Mouse (Mus musculus) heart, embryonic 14.5 days (tissue): ENCODE measurements around the gene Vasp. TPM values are rescaled to one million over a fixed set of nuclear protein-coding genes. Genes with fewer than 3 reads are reported as not detected.
A peak's percentile ranks its signal among the peaks of the same experiment; 100 is the strongest.

Experiments used
- ATAC-seq: fragments of 200-750 bp; cut with Nextera tagmentation; 2 replicates; pipeline ENCODE4 v1.8.0; 2017; ENCODE audit warnings: low read depth, moderate TSS enrichment; ENCODE audit not compliant: insufficient number of reproducible peaks, insufficient read depth, low FRiP score
- H3K27ac ChIP-seq, 2 experiments: fragments of 200-500 bp in 1 of 2; fragments of 300-500 bp in 1 of 2; sonication (generic) in 1 of 2; replicated peaks in 1 of 2; 2 replicates each; pipeline ENCODE4 v1.5.1; 2012 to 2014; ENCODE audit warnings: low read depth in 2 of 2, low read length in 2 of 2, control low read depth in 1 of 2, mild to moderate bottlenecking in 1 of 2, mixed read lengths in 1 of 2; ENCODE audit not compliant: control insufficient read depth in 1 of 2, insufficient read depth in 1 of 2
- H3K27me3 ChIP-seq: fragments of 300-500 bp; sonication (generic); 2 replicates; pipeline ENCODE4 v1.6.1; 2014; ENCODE audit warnings: mild to moderate bottlenecking, low read length, control low read depth; ENCODE audit not compliant: control insufficient read depth, insufficient read depth
- H3K36me3 ChIP-seq: fragments of 300-500 bp; sonication (generic); 2 replicates; pipeline ENCODE4 v1.6.1; 2014; ENCODE audit warnings: mild to moderate bottlenecking, control low read depth, low read length, mixed read lengths; ENCODE audit not compliant: control insufficient read depth, insufficient read depth
- H3K4me1 ChIP-seq, 2 experiments: fragments of 200-500 bp in 1 of 2; fragments of 300-500 bp in 1 of 2; sonication (generic) in 1 of 2; 2 replicates each; pipeline ENCODE4 v1.6.1; 2012 to 2014; ENCODE audit warnings: low read length in 2 of 2, control low read depth in 1 of 2, mixed read lengths in 1 of 2; ENCODE audit not compliant: control insufficient read depth in 2 of 2, insufficient read depth in 2 of 2
- H3K4me2 ChIP-seq: fragments of 300-500 bp; sonication (generic); 2 replicates; pipeline ENCODE4 v1.6.1; 2014; ENCODE audit warnings: mild to moderate bottlenecking, low read length
- H3K4me3 ChIP-seq, 2 experiments: fragments of 200-500 bp in 1 of 2; fragments of 300-500 bp in 1 of 2; sonication (generic) in 1 of 2; 2 replicates each; pipeline ENCODE4 v1.5.1; 2012 to 2014; ENCODE audit warnings: low read length in 2 of 2, mild to moderate bottlenecking in 2 of 2, control low read depth in 1 of 2, low read depth in 1 of 2, moderate library complexity in 1 of 2; ENCODE audit not compliant: control insufficient read depth in 1 of 2, insufficient read depth in 1 of 2
- H3K9ac ChIP-seq: fragments of 300-500 bp; sonication (generic); 2 replicates; pipeline ENCODE4 v1.6.1; 2014; ENCODE audit warnings: mild to moderate bottlenecking, low read length
- H3K9me3 ChIP-seq: fragments of 300-500 bp; sonication (generic); 2 replicates; pipeline ENCODE4 v1.6.1; 2016; ENCODE audit warnings: low read length, control low read depth; ENCODE audit not compliant: control insufficient read depth
- WGBS: fragments of 180-500 bp; shearing (Covaris S2); extraction: QIAGEN DNeasy Blood & Tissue Kit; methylation state at CpG from one replicate; pipeline ENCODE4 v1.1.7; 2014; 5-methylcytosine and 5-hydroxymethylcytosine counted together
- polyA plus RNA-seq: library from polyadenylated mRNA; unstranded; fragments of >200 nt; fragmentation: Nextera tagmentation; extraction: Ambion mirVana; gene quantifications from 2 replicates; pipeline ENCODE4 v1.2.1, GENCODE M21; 2014

The Vasp gene
- 66.1 and 68.9 TPM in 2 replicates for polyA plus RNA-seq

DNA sequence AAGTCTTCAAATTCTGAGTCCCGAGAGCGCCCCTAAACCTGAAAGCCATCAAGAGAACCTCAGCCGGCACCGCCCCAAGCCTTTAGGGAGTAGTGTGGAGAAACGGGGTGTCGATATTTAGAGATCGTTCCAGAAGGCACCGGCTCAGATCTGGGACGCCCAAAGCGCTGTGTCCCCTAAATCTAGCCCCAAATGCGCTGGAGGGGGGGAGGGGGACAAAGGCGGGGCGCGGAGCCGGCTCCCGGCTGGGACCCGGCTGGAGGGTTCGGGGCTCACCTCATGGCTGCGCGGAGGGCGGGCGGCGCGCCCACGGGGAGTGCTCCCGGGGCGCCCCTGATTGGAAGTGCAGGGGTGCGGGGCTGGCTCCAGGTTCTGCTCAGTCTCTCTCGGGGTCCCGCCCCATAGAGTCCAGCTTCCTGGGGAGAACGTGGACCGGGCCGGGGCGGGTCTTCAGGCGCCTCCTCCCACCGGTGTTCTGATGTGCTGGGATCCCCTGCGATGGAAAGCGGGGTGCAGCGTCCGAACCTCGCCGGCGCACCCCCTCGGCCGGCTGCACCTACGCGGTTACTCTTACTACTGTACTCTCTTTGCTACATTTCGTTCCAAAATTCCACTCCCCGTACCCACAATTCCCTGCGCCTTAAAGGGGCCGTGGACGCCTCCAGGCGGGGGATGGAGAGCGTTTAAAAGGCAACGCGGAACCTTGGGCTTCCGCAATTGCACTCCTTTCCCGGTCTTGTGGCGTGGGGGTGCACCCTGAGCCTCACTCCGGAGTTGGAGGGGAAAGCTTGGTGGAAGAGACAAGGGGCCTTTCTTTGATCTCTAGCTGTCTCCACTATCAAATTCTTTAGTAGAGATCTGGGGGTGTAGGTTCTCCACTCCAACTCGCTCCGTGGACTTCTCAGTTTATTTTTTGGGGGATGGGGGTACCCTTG, at the start of gene Vasp:
Gene Vasp, minus strand, starts transcription at position 580 of the 935 bp plus-strand sequence.
- peak; percentile 60 for ATAC-seq
- under 1% methylated on average over 61 of the region's 62 CpGs for WGBS

DNA sequence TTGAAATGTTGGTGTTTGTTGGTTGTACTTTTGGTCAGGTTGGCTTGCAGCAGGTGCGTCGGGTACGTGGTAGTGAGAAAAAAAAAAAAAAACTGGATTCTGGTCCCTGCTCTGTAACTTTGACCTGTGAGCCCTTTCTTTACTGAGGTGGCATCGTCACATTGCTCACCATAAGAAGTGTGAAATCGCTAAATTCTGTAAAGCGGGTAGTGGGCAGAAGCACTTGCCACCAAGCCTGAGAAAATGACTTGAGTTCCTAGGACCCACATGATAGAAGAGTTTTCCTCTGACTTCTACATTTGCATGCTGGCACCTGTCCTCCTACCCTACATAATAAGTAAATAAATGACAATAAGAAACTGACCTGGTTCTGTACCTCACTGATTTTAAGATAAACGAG, 49.0 kb upstream of the Vasp start:
- WGBS = 46% methylated on average over 7 of the region's 7 CpGs
- Histone ChIP-seq H3K36me3 (no peaks in the 10 kb centered on the region), H3K27ac (no peak overlapping the region), H3K9me3 (no peaks in the 10 kb centered on the region), H3K9ac (peak overlapping the region; percentile 60), H3K27me3 (no peaks in the 10 kb centered on the region), H3K4me2 (peak overlapping the region; percentile 87), H3K4me3 (peak overlapping the region in 1 of 2 experiments; percentile 48; a peak in 1 of 4 replicates), H3K4me1 (peaks cover 14 to 19% of the 10 kb centered on the region in 2 experiments)
- ATAC-seq = no peak

More for the DNA sequence above, at the start of gene Vasp:
- peak within 1 kb of the TSS; percentile 95 to 96 for H3K27ac ChIP-seq
- peak within 1 kb of the TSS; percentile 92 for H3K9ac ChIP-seq
- peak within 1 kb of the TSS; percentile 91 for H3K4me2 ChIP-seq
- peaks cover 14 to 28% of the 10 kb centered on the region in 2 experiments for H3K4me1 ChIP-seq
- no peaks in the 10 kb centered on the region for H3K27me3 ChIP-seq
- peak within 1 kb of the TSS; percentile 90 to 99 for H3K4me3 ChIP-seq
- no peaks in the 10 kb centered on the region for H3K9me3 ChIP-seq
- H3K36me3 ChIP-seq = peaks cover 14% of the 10 kb centered on the region

DNA sequence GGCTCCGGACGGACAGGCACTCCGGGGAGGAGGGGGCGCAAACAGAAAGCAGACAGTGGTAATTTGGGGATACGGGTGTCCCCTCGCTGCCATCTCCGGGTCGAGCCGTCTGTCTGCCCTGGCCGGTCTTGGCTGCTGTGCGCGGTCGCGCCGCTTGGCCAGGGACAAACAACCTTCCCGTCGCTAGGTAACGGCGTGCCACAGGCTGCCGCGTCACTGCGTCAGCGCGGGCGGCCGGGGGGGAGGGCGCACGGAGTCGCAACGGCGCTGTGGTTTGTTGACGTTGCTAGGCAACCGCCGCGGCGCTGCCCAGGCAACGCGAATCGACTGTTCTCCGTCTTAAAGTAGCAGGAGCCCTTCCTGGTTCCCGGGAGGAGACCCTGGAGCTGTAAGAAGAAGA, 48.3 kb upstream of the Vasp start:
- Histone ChIP-seq H3K27ac (peak overlapping the region in 1 of 2 experiments; percentile 57; a peak in 2 of 4 replicates), H3K9me3 (no peaks in the 10 kb centered on the region), H3K4me3 (peak overlapping the region; percentile 48), H3K4me2 (peak overlapping the region; percentile 87), H3K27me3 (no peaks in the 10 kb centered on the region), H3K4me1 (peaks cover 14 to 17% of the 10 kb centered on the region in 2 experiments), H3K9ac (peak overlapping the region; percentile 76), H3K36me3 (no peaks in the 10 kb centered on the region)
- under 1% methylated on average over 41 of the region's 41 CpGs for WGBS
- peak; percentile 92 for ATAC-seq

GRCm38 (mm10) chr7:19319458-19319857, 47.8 kb upstream of the Vasp start:
- 15% methylated on average over 9 of the region's 9 CpGs for WGBS
- Histone ChIP-seq H3K9ac (peak overlapping the region; percentile 76), H3K27ac (peak overlapping the region in 1 of 2 experiments; percentile 57; a peak in 2 of 4 replicates), H3K4me1 (peaks cover 14 to 17% of the 10 kb centered on the region in 2 experiments), H3K4me3 (peak overlapping the region; percentile 48), H3K36me3 (no peaks in the 10 kb centered on the region), H3K9me3 (no peaks in the 10 kb centered on the region), H3K27me3 (no peaks in the 10 kb centered on the region), H3K4me2 (peak overlapping the region; percentile 87)
- peak; percentile 28 for ATAC-seq

- H3K4me2 ChIP-seq = no peak overlapping the region
- H3K4me1 ChIP-seq = peaks cover 14 to 17% of the 10 kb centered on the region in 2 experiments
- no peaks in the 10 kb centered on the region for H3K27me3 ChIP-seq
- no peaks in the 10 kb centered on the region for H3K9me3 ChIP-seq
- H3K9ac ChIP-seq = no peak overlapping the region
- WGBS = 79% methylated on average over 7 of the region's 7 CpGs
- no peak overlapping the region for H3K27ac ChIP-seq
- no peak for ATAC-seq
- no peak overlapping the region for H3K4me3 ChIP-seq
- no peaks in the 10 kb centered on the region for H3K36me3 ChIP-seq
Observed at GRCm38 (mm10) chr7:19318676-19319075, 47.1 kb upstream of the Vasp start.

GRCm38 (mm10) chr7:19318201-19318600, 46.6 kb upstream of the Vasp start:
- Histone ChIP-seq H3K4me1 (peaks cover 14 to 17% of the 10 kb centered on the region in 2 experiments), H3K9me3 (no peaks in the 10 kb centered on the region), H3K4me3 (no peak overlapping the region), H3K4me2 (no peak overlapping the region), H3K27ac (no peak overlapping the region), H3K27me3 (no peaks in the 10 kb centered on the region), H3K36me3 (no peaks in the 10 kb centered on the region), H3K9ac (no peak overlapping the region)
- no peak for ATAC-seq
- WGBS = 68% methylated on average over 2 of the region's 2 CpGs

DNA sequence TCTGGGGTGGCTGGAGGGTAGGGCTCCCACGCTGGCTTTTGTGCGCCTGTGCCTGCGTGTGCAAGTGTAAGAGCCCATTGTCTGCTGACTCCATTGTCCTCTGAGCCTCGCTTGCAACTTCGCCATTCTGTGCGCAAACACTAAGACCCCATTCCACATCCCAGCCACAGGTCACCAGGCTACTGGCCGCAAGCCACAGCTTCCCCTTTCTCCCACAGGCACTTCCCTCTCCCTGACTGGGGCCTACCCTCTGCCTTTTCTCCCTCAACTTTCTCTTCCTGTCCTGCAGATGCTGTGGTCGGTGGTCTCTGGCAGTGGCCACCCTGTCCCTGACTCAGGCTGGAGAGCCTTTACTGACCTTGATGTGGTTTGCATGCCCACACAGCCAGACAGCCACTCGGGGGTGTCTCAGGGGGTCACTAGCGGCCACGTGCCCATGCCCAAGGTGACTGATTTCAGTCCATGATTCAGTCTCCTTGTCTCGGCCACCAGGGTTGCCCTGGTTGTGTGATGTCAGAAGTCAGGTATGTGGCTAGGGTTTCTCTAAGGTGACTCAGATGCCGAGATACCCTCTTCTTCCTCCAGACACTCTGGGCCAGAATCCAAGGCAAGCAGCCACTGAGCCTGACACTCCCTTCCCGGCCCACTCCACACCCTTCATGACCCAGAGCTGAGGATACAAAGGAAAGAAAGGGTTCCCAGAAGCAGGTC, 45.0 kb upstream of the Vasp start:
- H3K4me1 ChIP-seq = peaks cover 13 to 14% of the 10 kb centered on the region in 2 experiments
- H3K4me2 ChIP-seq = no peak overlapping the region
- no peaks in the 10 kb centered on the region for H3K27me3 ChIP-seq
- no peak for ATAC-seq
- H3K9me3 ChIP-seq = no peaks in the 10 kb centered on the region
- peak overlapping the region; percentile 14 to 16; a peak in 2 of 4 replicates for H3K27ac ChIP-seq
- no peaks in the 10 kb centered on the region for H3K36me3 ChIP-seq
- 50% methylated on average over 14 of the region's 14 CpGs for WGBS
- H3K9ac ChIP-seq = peak overlapping the region; percentile 11; the same call in 1 of the 2 replicates
- no peak overlapping the region for H3K4me3 ChIP-seq
